Mouse (Mus musculus): ENCODE measurements around the gene Wdr72.

GRCm38 (mm10) chr9:74145203-74145602 is 35.0 kb downstream of the Wdr72 start:
- no peak for TF ChIP-seq CTCF (IDR thresholded peaks at IDR 0.05; ENCODE audit: control insufficient read depth, insufficient read depth, low read length)
- no peak for TF ChIP-seq POLR2A (IDR thresholded peaks at IDR 0.05; ENCODE audit: borderline replicate concordance, control insufficient read depth, low read depth, low read length)

Data from bone marrow, adult 2 months (tissue).